Mouse (Mus musculus) neural tube, embryonic 10.5 days (tissue): ENCODE measurements around the gene Lyst.
A peak's percentile ranks its signal among the peaks of the same experiment; 100 is the strongest.
"Not testable (repeated sequence)": the region's sequence is repeated elsewhere in the genome, so short reads cannot be mapped to it uniquely, and the experiment has no call there.

ENCODE experiments used
- DNase-seq: peaks from one replicate; pipeline ENCODE4 v3.0.0-alpha.2; 2017; ENCODE audit warnings: low spot score; ENCODE audit errors: extremely low spot score

The Lyst gene

DNA sequence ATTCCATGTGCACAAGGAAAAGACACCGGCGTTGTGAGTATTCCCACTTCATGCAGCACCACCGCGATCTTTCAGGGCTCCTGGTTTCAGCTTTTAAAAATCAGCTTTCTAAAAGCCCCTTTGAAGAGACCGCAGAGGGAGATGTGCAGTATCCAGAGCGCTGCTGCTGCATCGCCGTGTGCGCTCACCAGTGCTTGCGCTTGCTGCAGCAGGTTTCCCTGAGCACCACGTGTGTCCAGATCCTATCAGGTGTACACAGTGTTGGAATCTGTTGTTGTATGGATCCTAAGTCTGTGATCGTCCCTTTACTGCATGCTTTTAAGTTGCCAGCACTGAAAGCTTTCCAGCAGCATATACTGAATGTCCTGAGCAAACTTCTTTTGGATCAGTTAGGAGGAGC, 45.0 kb downstream of the Lyst start:
- no peak for DNase-seq

DNA sequence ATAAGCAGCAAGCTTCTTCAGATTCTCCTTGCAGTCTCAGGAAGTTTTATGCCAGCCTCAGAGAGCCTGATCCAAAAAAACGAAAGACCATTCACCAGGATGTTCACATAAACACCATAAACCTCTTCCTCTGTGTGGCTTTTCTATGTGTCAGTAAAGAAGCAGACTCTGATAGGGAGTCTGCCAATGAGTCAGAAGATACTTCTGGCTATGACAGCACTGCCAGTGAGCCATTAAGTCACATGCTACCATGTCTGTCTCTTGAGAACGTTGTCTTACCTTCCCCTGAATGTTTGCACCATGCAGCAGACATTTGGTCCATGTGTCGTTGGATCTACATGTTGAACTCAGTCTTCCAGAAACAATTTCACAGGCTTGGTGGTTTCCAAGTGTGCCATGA, 47.4 kb downstream of the Lyst start:
- no peak for DNase-seq

DNA sequence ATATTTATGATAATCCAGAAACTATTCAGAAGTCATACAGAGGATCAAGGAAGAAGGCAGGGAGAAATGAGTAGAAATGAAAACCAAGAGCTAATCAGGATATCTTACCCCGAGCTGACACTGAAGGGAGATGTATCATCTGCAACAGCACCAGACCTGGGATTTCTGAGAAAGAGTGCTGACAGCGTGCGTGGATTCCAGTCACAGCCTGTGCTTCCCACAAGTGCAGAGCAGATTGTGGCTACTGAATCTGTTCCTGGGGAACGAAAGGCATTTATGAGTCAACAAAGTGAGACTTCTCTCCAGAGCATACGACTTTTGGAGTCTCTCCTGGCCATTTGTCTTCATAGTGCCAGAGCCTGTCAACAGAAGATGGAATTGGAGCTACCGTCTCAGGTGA, 47.8 kb downstream of the Lyst start:
- DNase-seq, result no peak

- no peak for DNase-seq
These were observed 48.5 kb downstream of the Lyst start for GRCm38 (mm10) chr13:13638725-13639124.

DNA sequence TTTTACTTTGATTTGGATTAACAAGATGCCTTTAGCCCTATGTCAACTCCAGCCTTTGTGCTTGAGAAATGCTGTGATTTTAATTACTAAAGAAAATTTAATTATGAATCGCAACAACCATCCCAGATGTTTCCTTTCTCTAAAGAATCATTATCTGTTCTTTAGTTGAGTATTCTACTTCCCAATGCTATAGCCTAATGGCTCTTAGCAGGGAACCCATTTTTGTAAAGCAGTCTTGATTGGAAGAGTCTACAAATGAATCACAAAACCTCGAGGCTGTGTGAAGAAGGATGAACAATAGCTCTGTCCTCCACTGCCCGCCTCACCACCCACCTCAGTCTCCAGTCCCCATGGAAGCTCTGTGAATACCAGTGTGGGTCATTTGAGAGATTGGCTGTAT, 57.1 kb downstream of the Lyst start:
- no peak for DNase-seq

DNA sequence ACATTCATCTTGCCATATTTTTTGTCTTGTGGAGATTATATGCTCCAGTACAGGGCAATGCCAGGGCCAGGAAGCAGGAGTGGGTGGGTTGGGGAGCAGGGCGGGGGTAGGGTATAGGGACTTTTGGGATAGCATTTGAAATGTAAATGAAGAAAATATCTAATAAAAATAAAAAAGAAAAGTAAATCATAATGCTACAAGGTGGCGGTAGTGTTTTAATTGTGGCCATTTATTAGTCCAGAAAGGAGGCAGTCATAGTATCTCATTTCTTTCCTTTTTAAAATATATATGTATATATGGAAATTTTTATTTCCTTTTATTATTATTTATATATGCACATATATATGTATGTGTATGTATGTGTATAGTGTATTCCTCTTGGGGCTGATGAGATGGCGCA, 65.3 kb downstream of the Lyst start:
- DNase-seq, result no peak

GRCm38 (mm10) chr13:13666103-13666502, 75.9 kb downstream of the Lyst start:
- DNase-seq, result not testable (repeated sequence)

GRCm38 (mm10) chr13:13670669-13671068, 80.5 kb downstream of the Lyst start:
- DNase-seq, result no peak

DNA sequence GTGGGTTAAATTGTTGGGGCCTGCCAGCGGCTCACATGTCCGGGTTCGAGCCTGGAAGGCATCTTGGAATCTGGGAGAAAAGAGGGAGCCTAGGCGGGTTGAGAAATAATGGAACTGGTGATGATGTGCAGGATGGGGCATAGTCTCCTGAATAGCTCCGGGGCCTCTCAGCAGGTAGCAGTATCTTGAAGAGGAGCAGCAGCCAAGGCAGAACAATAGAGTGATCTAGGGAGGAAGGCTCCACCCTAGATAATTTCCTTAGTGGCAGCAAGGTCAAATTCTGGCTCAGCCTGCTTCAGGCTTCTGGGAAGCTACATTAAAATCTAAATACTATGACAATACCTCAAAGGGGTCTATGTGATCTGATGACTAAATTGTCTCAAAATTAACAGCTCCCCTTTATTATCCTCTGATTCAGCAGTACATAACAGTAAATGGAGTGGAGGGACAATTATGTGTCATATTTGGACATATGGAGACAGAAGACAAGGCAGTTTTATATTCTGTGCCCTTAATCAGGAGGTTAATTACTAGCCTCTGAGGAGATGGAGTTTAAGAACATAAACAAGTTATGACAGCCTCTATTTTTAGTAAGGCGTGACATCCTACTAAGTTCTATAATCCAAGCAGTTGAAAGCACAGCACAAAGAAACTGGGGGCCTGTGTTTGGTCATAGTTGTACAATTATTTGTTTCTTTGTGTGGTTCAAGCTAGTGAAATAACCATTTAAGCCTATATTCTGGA, 81.6 kb downstream of the Lyst start:
- DNase-seq, result no peak

DNA sequence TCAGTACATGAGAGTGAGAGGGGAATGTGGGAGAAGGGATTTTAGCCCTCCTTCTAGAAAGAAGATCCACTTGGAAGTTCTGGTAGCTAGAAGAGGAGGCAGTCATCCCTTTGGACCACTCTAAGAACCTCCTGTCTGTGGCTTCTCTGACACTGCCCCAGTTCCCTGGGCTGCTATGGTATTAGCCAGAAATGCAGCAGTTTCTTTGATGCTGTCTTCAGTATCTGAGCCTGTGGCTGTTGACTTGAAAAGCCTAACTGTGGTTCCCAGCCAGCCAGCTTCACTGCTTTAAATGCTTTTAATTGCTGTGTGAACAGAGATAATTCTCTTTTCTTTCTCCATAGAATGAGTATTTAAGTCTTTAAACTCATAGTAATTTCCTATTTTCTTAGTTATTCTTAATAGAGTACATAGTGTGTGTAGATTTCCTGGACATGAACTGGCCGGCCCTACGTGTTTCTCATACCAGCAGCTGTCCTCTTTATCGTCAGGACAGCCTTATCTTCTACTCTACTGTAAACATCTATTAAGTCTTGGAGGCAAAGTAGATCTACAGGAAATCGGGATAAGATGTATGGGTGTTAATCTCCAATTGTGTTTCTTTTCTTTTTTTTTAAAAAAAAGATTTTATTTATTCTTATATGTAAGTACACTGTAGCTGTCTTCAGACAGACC, 84.6 kb downstream of the Lyst start:
- no peak for DNase-seq

DNA sequence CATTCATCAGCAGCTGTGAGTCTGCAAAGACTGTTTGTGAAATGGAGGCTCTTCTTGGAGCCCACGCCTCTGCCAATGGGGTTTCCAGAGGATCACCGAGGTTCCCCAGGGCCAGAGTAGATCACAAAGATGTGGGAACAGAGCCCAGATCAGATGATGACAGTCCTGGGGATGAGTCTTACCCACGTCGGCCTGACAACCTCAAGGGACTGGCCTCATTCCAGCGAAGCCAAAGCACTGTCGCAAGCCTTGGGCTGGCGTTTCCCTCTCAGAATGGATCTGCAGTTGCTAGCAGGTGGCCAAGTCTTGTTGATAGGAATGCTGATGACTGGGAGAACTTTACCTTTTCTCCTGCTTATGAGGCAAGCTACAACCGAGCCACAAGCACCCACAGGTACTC, 87.7 kb downstream of the Lyst start:
- no peak for DNase-seq

DNA sequence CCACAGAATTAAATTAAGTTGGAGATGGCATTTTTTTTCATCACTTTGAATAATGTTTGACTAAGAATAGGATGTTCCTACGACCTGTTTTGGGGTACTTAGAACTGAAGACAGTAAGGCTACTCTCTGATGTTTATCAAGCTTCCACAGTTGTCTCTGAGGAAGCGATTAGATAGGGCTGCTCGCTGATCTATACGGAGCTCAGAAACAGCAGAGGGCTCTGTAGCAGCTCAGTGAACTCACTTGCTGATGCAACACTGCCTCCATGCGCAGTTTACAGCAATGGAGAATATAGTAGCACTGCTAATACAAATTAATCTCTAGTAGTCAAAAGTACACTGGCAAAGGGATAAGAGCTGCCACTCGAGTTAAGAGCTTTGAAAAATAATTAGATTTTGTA, 91.4 kb downstream of the Lyst start:
- no peak for DNase-seq

DNA sequence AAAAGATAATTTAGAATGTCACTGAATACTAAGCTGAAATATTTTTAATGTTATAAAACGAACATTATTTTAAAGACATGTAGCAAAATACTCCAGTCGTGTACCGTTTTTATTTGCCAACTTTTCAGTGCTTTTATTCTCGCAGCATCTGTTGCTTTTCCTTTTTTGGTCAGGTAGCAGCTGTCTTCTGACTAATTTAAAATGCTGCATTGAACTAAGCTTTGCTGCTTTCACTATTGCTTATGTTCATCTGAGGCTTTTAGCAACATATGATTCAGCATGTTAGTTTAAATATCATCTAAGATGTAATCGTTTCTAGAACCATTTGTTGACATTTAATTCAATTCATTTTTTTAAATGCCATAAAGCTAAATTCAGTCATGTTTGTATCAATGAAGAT, 113.3 kb downstream of the Lyst start:
- no peak for DNase-seq

DNA sequence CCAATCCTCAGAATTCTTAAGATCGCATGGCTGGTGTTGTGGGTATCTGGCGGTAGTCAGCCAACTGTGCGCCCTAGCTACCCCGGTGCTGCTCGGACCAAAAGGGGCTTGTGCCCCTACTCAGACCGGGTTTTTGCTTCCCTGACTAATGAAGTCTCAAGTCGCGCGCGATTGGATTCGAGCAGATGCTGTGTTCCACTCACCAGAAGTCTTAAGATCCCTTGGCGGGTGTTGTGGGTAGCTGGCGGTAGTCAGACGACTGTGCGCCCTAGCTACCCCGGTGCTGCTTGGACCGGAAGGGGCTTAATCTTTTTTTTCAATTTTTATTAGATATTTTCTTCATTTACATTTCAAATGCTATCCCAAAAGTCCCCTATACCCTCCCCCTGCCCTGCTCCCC, 131.2 kb downstream of the Lyst start:
- not testable (repeated sequence) for DNase-seq

- no peak for DNase-seq
These were observed 133.1 kb downstream of the Lyst start for GRCm38 (mm10) chr13:13723293-13723692.

DNA sequence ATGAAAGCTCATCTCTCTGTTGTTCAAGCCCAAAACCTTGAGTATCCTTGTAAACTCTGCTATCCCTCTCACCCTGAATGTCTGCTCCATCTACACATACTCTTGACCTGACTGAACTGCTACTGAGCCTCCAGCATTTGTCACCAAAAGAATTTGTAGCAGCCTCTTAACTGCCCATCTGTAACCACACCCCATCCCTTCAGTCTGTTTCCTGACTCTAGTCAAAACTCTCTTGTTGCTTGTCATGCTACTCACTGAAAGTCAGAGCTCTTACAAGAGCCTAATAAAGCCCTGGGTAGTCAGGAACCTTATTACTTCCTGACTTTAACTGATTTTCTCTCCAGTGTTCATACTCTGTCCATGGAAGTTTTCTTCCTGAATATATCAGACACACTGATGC, 133.6 kb downstream of the Lyst start:
- DNase-seq, result no peak

- DNase-seq, result no peak
These were observed 149.0 kb downstream of the Lyst start for GRCm38 (mm10) chr13:13739232-13739631.

- DNase-seq, result no peak
These were observed 155.7 kb downstream of the Lyst start for GRCm38 (mm10) chr13:13745911-13746310.

DNA sequence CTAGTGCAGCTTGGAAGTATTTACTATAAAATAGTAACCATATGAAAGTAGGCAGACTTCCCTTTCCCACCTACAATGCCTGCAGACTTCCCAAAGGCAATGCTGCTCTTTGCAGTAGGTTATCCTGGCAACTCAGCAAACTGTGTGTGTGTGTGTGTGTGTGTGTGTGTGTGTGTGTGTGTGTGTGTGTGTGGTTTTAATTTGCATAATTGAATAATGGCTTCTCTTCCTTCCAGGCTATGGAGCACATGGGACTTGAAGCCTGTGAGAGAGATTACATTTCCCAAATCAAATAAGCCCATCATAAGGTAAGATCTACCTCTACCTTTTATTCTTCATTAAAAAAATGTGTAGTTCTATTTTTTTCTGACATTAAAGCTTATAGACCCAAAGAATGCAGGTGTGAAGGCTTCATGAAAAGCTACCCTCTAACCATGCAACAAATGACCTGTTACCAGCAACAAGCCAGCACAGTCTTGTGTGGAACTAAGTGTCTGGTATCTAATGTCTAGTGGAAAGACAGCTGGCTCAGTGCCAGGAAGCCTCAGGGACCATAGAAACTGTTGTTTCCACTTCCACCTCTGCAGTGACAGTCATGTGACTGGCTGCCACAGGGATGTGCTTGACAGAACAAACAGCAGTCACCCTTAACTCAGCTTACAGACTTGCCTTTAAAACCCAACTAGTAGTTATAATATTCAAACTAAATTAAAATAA, 185.7 kb downstream of the Lyst start:
- peak; percentile 3 for DNase-seq

DNA sequence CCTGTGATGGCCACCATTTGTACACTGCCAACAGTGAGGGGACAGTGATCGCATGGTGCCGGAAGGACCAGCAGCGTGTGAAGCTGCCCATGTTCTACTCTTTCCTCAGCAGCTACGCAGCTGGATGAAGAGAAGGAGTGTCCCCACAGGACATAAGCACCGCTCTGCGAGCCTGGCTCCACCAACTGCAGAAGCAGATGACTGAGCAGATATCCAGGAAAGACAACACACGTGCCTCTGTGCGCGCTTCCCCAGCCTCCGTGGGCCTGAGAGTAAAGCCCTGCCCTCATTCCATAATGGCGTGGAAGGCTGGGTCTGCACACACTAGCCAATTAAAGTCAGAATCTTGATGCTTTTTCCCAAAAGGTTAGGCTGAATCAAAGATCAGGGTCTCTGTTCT, 186.9 kb downstream of the Lyst start:
- DNase-seq, result no peak

GRCm38 (mm10) chr13:13777696-13778095, 187.5 kb downstream of the Lyst start:
- no peak for DNase-seq

- DNase-seq, result no peak
These were observed 188.8 kb downstream of the Lyst start for GRCm38 (mm10) chr13:13778837-13779458.
